Mouse (Mus musculus): ENCODE data around the gene Olfr969.
"Not testable (repeated sequence)": the region's sequence is repeated elsewhere in the genome, so short reads cannot be mapped to it uniquely, and the experiment has no call there.

The Olfr969 gene

GRCm38 (mm10) chr9:39790558-39790957 is at the start of gene Olfr969:
Gene Olfr969, plus strand, starts transcription at chr9:39790945.
- no peak for DNase-seq

GRCm38 (mm10) chr9:39745949-39746348 is 44.8 kb upstream of the Olfr969 start, which contains the start of gene Olfr967:
Gene Olfr967, plus strand, starts transcription at chr9:39746249.
- no peak for DNase-seq

- no peak for DNase-seq
These were observed 44.3 kb upstream of the Olfr969 start for GRCm38 (mm10) chr9:39746428-39746827.

- DNase-seq = no peak
These were observed 7.6 kb upstream of the Olfr969 start, which contains the start of gene Olfr968 for GRCm38 (mm10) chr9:39783153-39783552. Gene Olfr968, minus strand, starts transcription at chr9:39783253.

GRCm38 (mm10) chr9:39808560-39808959 is 17.8 kb downstream of the Olfr969 start, which contains the start of gene Olfr970:
Gene Olfr970, plus strand, starts transcription at chr9:39808860.
- no peak for DNase-seq

- DNase-seq = not testable (repeated sequence)
These were observed 45.8 kb downstream of the Olfr969 start, which contains the start of gene Olfr971 for GRCm38 (mm10) chr9:39836576-39836975. Gene Olfr971, plus strand, starts transcription at chr9:39836876.
